Mouse (Mus musculus): ENCODE measurements around the gene Hoxd12. TPM values are rescaled to one million over a fixed set of nuclear protein-coding genes. Genes with fewer than 3 reads are reported as not detected.

Hoxd12 gene
- polyA plus RNA-seq, 1 experiment, result not detected

- no peak for DNase-seq (ENCODE audit: low read depth, low spot score)
- 10% methylated on average over 35 of the region's 35 CpGs for WGBS
Measured at GRCm38 (mm10) chr2:74691995-74692807, 17.4 kb downstream of the Hoxd12 start.

DNA sequence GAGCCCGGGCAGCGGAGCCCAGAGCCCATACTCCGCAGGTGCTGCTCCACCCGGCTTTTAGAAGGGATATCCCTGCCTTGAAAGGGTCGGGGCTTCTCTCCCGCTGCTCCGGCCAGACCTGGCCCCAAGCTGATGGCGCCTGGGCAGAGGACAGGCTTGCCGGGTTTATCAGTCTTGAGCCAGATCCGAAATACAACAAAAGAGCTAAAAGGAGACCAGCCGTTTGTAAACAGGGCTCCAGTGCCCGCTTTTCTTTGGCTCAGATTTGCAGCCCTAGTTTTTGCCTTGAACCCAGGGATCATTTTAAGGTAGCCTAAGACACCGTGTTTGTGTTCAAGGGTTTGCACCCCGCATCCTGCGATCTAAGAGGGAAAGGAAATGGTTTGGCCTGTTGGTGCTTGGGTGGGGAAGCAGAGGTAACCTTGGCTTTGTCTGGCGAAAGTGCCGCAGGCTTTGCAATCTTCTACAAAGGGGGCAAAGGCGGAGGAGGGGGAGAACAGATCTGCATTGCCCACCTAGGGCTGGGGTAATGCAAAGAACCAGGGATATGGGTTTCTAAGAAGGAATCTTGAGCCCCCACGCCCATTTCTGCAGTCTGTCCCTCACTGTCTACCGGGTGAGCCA is 18.1 kb downstream of the Hoxd12 start:
- DNase-seq (ENCODE audit: low read depth, low spot score), result no peak
- 24% methylated on average over 20 of the region's 20 CpGs for WGBS

DNA sequence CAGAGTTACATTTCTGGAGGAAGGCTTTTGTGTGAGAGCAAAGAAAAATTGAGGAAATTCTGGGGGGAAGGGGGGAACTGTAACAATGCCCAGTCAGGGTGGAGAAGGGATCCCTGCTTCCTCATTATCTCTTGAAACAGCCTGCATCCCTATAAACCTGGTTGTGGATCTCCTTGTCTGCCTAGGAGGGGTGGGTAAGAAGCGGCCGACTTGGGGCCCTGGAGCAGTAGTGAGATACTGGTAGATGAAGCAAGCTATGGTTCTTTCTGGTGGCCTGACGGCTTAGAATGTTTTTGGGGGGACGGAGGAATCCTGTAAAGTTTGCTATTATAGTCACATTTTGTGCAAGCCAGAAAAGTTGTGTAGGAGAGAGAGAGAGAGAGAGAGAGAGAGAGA is 18.6 kb downstream of the Hoxd12 start:
- no peak for DNase-seq (ENCODE audit: low read depth, low spot score)
- WGBS, result 41% methylated on average over 4 of the region's 4 CpGs

DNA sequence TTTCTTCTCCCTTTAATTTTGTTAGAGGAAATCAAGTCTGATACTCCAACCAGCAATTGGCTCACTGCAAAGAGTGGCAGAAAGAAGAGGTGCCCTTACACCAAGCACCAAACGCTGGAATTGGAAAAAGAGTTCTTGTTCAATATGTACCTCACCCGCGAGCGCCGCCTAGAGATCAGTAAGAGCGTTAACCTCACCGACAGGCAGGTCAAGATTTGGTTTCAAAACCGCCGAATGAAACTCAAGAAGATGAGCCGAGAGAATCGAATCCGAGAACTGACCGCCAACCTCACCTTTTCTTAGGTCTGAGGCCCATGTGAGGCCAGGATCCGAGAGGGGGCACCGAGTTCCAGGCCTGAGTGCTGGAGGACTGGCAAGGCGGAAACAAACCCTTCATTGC is 19.3 kb downstream of the Hoxd12 start:
- DNase-seq (ENCODE audit: low read depth, low spot score), result no peak
- WGBS, result 20% methylated on average over 16 of the region's 16 CpGs

- WGBS, result 40% methylated on average over 1 of the region's 1 CpGs
- no peak for DNase-seq (ENCODE audit: low read depth, low spot score)
Measured at GRCm38 (mm10) chr2:74695383-74695782, 20.6 kb downstream of the Hoxd12 start.

DNA sequence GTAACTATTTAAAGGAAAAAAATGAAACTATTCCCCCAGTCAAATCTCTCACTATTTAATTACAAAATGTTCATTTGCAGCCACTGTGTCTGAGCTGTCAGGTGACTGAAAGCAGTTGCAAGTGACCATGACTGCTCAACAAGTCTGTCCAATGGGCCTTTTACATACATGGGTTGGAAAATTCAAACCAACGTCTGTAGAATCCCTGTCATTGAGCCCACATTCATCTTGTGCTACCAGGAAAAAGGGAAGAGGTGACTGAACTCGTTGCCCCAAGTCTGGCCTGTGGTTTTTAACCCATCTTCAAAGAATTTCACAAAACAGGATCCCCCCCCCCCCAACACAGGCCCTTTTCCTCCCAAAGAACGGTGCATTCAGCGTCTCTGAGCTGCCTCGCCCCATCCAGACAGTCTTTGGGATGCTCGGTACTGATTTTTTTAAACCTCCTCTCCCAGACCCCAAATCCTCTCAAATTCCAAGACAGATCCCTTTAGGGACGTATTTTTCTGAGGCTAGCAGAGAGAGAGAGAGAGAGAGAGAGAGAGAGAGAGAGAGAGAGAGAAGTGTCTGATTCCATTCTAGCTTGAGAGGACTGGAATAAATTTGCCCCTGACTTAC is 21.1 kb downstream of the Hoxd12 start:
- 42% methylated on average over 7 of the region's 7 CpGs for WGBS
- DNase-seq (ENCODE audit: low read depth, low spot score), result no peak

GRCm38 (mm10) chr2:74696442-74697335 is 21.9 kb downstream of the Hoxd12 start:
- DNase-seq (ENCODE audit: low read depth, low spot score), result no peak
- WGBS, result 29% methylated on average over 34 of the region's 34 CpGs

DNA sequence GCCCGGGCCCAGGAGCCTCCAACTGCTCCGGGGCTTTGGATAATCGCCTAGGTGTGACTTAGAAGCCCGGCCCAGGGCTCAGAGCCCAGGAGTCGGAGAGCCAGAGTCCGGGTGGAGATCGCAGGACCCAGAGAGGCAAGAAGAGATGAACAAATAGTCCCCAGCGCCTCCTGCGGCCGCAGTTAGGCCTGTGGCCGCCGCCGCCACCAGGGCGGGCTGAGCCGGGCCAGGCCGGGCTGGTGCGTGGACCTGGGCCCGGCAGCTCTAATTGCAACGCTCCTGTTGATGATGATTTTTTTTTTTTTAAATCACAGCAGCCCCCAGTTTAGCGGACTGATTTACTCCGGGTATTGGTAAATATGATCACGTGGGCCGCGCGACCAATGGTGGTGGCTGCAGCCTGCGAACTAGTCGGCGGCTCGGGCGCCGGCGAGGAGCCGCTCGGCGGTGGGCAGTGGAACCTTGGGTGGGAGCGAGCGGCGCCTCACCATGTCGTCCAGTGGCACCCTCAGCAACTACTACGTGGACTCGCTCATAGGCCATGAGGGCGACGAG is 22.8 kb downstream of the Hoxd12 start, which contains the start of gene Hoxd9:
Gene Hoxd9 (plus strand): TSS at position 161 of the 555 bp plus-strand sequence.
- 2% methylated on average over 43 of the region's 43 CpGs for WGBS
- DNase-seq (ENCODE audit: low read depth, low spot score), result no peak

DNA sequence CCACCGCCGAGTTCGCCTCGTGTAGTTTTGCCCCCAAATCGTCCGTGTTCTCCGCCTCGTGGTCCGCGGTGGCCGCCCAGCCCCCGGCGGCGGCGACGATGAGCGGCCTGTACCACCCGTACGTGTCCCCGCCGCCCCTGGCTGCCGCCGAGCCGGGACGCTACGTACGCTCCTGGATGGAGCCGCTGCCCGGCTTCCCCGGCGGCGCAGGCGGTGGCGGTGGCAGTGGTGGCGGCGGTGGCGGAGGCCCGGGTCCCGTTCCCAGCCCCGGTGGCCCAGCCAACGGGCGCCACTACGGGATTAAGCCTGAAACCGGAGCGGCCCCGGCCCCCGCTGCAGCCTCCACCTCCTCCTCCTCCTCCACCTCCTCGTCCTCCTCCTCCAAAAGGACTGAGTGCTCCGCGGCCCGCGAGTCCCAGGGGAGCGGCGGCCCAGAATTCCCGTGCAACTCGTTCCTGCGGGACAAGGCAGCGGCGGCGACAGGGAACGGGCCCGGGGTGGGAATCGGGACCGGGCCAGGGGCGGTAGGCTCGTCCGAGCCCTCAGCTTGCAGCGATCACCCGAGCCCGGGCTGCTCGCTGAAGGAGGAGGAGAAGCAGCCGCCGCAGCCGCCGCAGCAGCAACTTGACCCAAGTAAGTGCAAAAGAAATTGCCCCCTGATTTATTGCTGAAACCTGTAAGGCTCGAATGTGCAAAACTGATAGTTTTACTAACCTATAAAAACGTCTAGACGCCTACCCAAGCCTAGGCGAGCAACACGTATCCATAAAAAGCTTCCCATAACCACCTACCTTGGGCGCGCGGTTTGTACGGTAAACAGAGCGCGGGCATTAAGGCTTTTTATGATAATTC is 23.6 kb downstream of the Hoxd12 start:
- WGBS, result 3% methylated on average over 86 of the region's 86 CpGs
- no peak for DNase-seq (ENCODE audit: low read depth, low spot score)

DNA sequence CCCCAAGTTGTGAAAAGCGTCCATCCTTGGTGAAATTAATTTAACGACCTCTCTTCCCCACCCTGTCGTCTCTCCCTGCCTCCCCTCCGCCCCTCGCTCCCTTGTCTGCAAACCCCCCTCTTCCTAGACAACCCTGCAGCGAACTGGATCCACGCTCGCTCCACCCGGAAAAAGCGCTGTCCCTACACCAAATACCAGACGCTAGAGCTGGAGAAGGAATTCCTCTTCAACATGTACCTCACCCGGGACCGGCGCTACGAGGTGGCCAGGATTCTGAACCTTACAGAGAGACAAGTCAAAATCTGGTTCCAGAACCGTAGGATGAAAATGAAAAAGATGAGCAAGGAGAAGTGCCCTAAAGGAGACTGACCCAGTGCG is 24.2 kb downstream of the Hoxd12 start:
- 12% methylated on average over 17 of the region's 17 CpGs for WGBS

GRCm38 (mm10) chr2:74699664-74700545 is 25.1 kb downstream of the Hoxd12 start:
- DNase-seq (ENCODE audit: low read depth, low spot score), result no peak
- WGBS, result 45% methylated on average over 23 of the region's 23 CpGs

More for the DNA sequence above, 24.2 kb downstream of the Hoxd12 start:
- no peak for DNase-seq (ENCODE audit: low read depth, low spot score)

DNA sequence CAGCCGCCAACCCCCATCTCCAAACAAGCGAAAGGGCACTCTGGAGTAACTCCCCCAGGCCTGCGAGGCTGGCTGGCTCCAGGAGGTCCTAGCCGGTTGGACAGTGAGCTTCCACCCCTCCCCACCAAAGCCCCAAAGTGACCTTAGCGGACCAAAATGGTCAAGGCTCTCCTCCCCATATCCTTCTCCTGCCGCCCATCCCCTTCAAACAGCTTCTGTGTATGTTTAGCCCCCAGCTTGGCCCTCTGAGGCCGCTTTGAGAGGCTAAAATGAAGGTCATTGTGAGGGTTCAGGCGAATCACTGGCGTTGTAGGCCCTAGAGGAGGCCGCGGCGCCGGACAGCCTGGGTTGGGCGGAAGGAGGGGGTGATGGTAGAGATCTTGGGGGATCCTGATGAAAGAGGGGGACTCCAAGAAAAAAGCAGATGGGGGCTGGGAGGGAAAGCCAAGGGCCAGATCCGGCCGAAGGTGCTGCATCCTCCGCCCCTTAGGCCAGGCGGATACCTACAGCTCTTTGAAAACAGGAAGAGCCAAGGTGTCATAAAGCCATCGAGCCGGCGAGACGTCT is 25.8 kb downstream of the Hoxd12 start:
- WGBS, result 26% methylated on average over 22 of the region's 22 CpGs
- no peak for DNase-seq (ENCODE audit: low read depth, low spot score)

GRCm38 (mm10) chr2:74701949-74702819 is 27.4 kb downstream of the Hoxd12 start:
- DNase-seq (ENCODE audit: low read depth, low spot score), result no peak
- 18% methylated on average over 17 of the region's 17 CpGs for WGBS

- no peak for DNase-seq (ENCODE audit: low read depth, low spot score)
- WGBS, result 45% methylated on average over 6 of the region's 6 CpGs
Measured at GRCm38 (mm10) chr2:74702820-74703219, 28.0 kb downstream of the Hoxd12 start.

GRCm38 (mm10) chr2:74703317-74703716 is 28.5 kb downstream of the Hoxd12 start:
- 39% methylated on average over 10 of the region's 10 CpGs for WGBS
- DNase-seq (ENCODE audit: low read depth, low spot score), result no peak

DNA sequence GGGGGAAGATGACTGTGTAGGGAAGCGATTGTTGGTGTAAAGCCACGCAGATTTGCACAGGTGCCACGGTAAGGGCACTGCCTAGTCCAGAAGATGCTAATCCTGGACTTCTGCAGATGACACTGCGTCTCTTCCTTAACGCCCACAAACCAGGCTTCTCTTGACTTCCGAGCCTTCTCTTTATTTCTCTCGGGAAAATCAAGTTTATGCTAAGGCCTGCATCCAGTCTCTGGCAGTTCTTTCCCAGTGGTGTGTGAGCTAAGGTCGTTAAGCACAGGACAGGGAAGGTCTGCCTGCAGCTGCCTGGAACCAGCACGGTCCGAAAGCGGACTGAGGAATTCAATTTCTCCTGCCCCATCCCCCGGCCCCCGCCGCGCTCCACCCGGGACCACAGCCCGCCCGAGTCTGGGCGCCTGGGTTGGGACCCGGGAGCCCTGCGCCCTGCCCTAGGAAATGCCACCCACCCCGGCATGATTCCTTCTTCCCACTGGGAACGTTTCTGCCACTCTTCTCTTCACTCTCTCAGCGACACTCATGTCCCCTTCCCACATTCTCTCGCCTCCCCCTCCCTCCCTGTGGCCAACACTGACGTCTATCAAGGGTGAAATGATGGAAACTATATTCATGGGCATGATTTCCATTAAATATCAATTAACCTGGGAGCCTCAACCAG is 29.0 kb downstream of the Hoxd12 start:
- no peak for DNase-seq (ENCODE audit: low read depth, low spot score)
- 27% methylated on average over 26 of the region's 26 CpGs for WGBS

All from large intestine, adult 2 months (tissue).